Mouse (Mus musculus): ENCODE measurements at regions not wholly inside any gene's neighbourhood (a gene's known extent, or its start where the extent isn't known, plus 50 kb on each side); places are given as distances from the start of the nearest gene placed in this dataset.

- H3K9ac ChIP-seq (ENCODE audit: insufficient read depth, low read depth), result no peak overlapping the region
- no peaks in the 10 kb centered on the region for H3K36me3 ChIP-seq (replicated peaks in 1 of 2; ENCODE audit: control insufficient read depth in 1 of 2, insufficient read depth in 1 of 2, low read length in 1 of 2)
- H3K79me2 ChIP-seq (replicated peaks; ENCODE audit: control insufficient read depth, extremely low read depth, insufficient read depth, poor library complexity, severe bottlenecking), result no peaks in the 10 kb centered on the region
- H3K4me3 ChIP-seq (replicated peaks in 1 of 3; ENCODE audit: low read depth in 2 of 3, low read length in 2 of 3, poor library complexity in 1 of 3), result no peak overlapping the region
- DNase-seq (ENCODE audit: extremely low read depth), result no peak
- in situ Hi-C loops (cut with MboI; ENCODE audit: low pct_ligation_motif_present, low pct_unique_long_range_greater_than_20kb, low sequenced_read_pairs), result loop anchor here (10.0 kb wide), 2 partner anchors 203 to 727 kb away; partner anchors contain the start of gene Tubgcp3
- dilution Hi-C loops (cut with MboI; ENCODE audit: extremely low pct_ligation_motif_present, extremely low pct_unique_long_range_greater_than_20kb, low sequenced_read_pairs), result no loop called here
- no peaks in the 10 kb centered on the region for H3K4me1 ChIP-seq (ENCODE audit: control insufficient read depth in 1 of 2, insufficient read depth in 2 of 2)
- no peak overlapping the region for H3K27ac ChIP-seq (ENCODE audit: insufficient read depth, low read depth)
- H3K9me3 ChIP-seq (replicated peaks; ENCODE audit: low read length), result no peaks in the 10 kb centered on the region
- TF ChIP-seq MAFK (IDR thresholded peaks at IDR 0.05; ENCODE audit: insufficient replicate concordance, low read length) (no peak), MYC (IDR thresholded peaks at IDR 0.05; ENCODE audit: low read depth, low read length) (no peak), MAZ (IDR thresholded peaks at IDR 0.05; ENCODE audit: low read depth, low read length) (no peak), TCF12 (IDR thresholded peaks at IDR 0.05; ENCODE audit: low read depth, low read length) (no peak), ZNF384 (IDR thresholded peaks at IDR 0.05; ENCODE audit: low read depth, low read length) (no peak), CTCF (conservative IDR thresholded peaks at IDR 0.05 in 1 of 2, IDR thresholded peaks at IDR 0.05 in 1 of 2; ENCODE audit: low read depth in 2 of 2, low read length in 2 of 2) (no peak), CHD2 (IDR thresholded peaks at IDR 0.05; ENCODE audit: low read length) (no peak), POLR2A (IDR thresholded peaks at IDR 0.05; ENCODE audit: low read depth, low read length) (no peak), E2F4 (IDR thresholded peaks at IDR 0.05; ENCODE audit: insufficient replicate concordance, low read depth, low read length) (no peak), EP300 (IDR thresholded peaks at IDR 0.05; ENCODE audit: low read length) (no peak)
- H3K4me2 ChIP-seq (ENCODE audit: insufficient read depth, low read depth, poor library complexity, severe bottlenecking), result no peak overlapping the region
- H3K27me3 ChIP-seq (replicated peaks), result peaks cover 72% of the 10 kb centered on the region
Measured at GRCm38 (mm10) chr8:11947766-11948165, 107.5 kb downstream of the Tex29 start.

DNA sequence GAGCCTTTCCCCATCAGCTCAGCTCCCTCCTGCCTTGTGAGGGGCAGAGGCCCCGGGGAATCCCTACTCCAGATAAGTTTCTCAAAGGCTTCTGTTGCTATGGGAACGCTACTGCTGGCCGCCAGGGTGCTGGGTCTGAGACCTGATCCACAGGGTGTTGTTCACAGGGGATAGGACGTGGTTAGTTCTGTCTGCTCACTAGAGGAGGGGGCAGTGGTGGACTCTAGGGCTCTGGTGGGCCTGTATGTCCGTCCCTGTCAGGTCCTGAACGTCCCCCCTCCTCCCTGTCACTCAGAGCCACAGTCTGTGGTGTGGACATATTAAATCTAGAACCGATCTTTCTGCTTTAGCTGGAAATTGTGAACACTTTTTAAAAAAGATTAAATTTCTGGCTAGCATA is 116.0 kb downstream of the Tex29 start:
- peaks cover 54% of the 10 kb centered on the region for H3K27me3 ChIP-seq (replicated peaks)
- dilution Hi-C loops (cut with MboI; ENCODE audit: extremely low pct_ligation_motif_present, extremely low pct_unique_long_range_greater_than_20kb, low sequenced_read_pairs) (no loop called here), in situ Hi-C loops (cut with MboI; ENCODE audit: low pct_ligation_motif_present, low pct_unique_long_range_greater_than_20kb, low sequenced_read_pairs) (loop anchor here (25.0 kb wide), 1 partner anchor 606 kb away; the partner anchor contains the start of gene Spaca7)
- no peaks in the 10 kb centered on the region for H3K9me3 ChIP-seq (replicated peaks; ENCODE audit: low read length)
- H3K4me3 ChIP-seq (replicated peaks in 1 of 3; ENCODE audit: low read depth in 2 of 3, low read length in 2 of 3, poor library complexity in 1 of 3), result no peak overlapping the region
- H3K4me2 ChIP-seq (ENCODE audit: insufficient read depth, low read depth, poor library complexity, severe bottlenecking), result no peak overlapping the region
- H3K27ac ChIP-seq (ENCODE audit: insufficient read depth, low read depth), result no peak overlapping the region
- no peak overlapping the region for H3K9ac ChIP-seq (ENCODE audit: insufficient read depth, low read depth)
- no peaks in the 10 kb centered on the region for H3K36me3 ChIP-seq (replicated peaks in 1 of 2; ENCODE audit: control insufficient read depth in 1 of 2, insufficient read depth in 1 of 2, low read length in 1 of 2)
- H3K4me1 ChIP-seq (ENCODE audit: control insufficient read depth in 1 of 2, insufficient read depth in 2 of 2), result no peaks in the 10 kb centered on the region
- TF ChIP-seq SIN3A (IDR thresholded peaks at IDR 0.05; ENCODE audit: low read length) (no peak), CHD2 (IDR thresholded peaks at IDR 0.05; ENCODE audit: low read length) (no peak), GABPA (IDR thresholded peaks at IDR 0.05; ENCODE audit: insufficient replicate concordance, low read depth, low read length) (no peak), POLR2AphosphoS2 (IDR thresholded peaks at IDR 0.05; ENCODE audit: low read depth, low read length) (no peak), ELF1 (IDR thresholded peaks at IDR 0.05; ENCODE audit: low read depth, low read length) (no peak), CTCF (conservative IDR thresholded peaks at IDR 0.05 in 1 of 2, IDR thresholded peaks at IDR 0.05 in 1 of 2; ENCODE audit: low read depth in 2 of 2, low read length in 2 of 2) (no peak), PAX5 (IDR thresholded peaks at IDR 0.05; ENCODE audit: low read length) (no peak), JUND (conservative IDR thresholded peaks at IDR 0.05; ENCODE audit: low read depth, low read length) (no peak), SMC3 (IDR thresholded peaks at IDR 0.05; ENCODE audit: low read depth, low read length) (no peak), MAZ (IDR thresholded peaks at IDR 0.05; ENCODE audit: low read depth, low read length) (no peak), CHD1 (IDR thresholded peaks at IDR 0.05; ENCODE audit: low read depth, low read length) (no peak), MYC (IDR thresholded peaks at IDR 0.05; ENCODE audit: low read depth, low read length) (no peak), NRF1 (IDR thresholded peaks at IDR 0.05; ENCODE audit: low read depth, low read length) (no peak), ZKSCAN1 (IDR thresholded peaks at IDR 0.05; ENCODE audit: borderline replicate concordance, low read depth, low read length) (no peak), POLR2A (IDR thresholded peaks at IDR 0.05; ENCODE audit: low read depth, low read length) (no peak), USF1 (IDR thresholded peaks at IDR 0.05; ENCODE audit: low read depth, low read length) (no peak), TCF12 (IDR thresholded peaks at IDR 0.05; ENCODE audit: low read depth, low read length) (no peak)
- H3K79me2 ChIP-seq (replicated peaks; ENCODE audit: control insufficient read depth, extremely low read depth, insufficient read depth, poor library complexity, severe bottlenecking), result no peaks in the 10 kb centered on the region
- DNase-seq (ENCODE audit: extremely low read depth), result no peak
